Mouse (Mus musculus) hindbrain, embryonic 12.5 days (tissue): ENCODE measurements at regions not wholly inside any gene's neighbourhood (a gene's known extent, or its start where the extent isn't known, plus 50 kb on each side); places are given as distances from the start of the nearest gene placed in this dataset.

Experiments
- ATAC-seq: fragments of 200-750 bp; cut with Nextera tagmentation; 2 replicates; pipeline ENCODE4 v1.8.0; 2017; ENCODE audit warnings: moderate TSS enrichment; ENCODE audit not compliant: low FRiP score
- H3K27ac ChIP-seq: fragments of 300-500 bp; sonication (generic); 2 replicates; pipeline ENCODE4 v1.5.1; 2016; ENCODE audit warnings: mild to moderate bottlenecking
- H3K27me3 ChIP-seq: fragments of 300-500 bp; sonication (generic); 2 replicates; pipeline ENCODE4 v1.6.1; 2016; ENCODE audit warnings: mild to moderate bottlenecking
- H3K36me3 ChIP-seq: fragments of 300-500 bp; sonication (generic); 2 replicates; pipeline ENCODE4 v1.6.1; 2016; ENCODE audit warnings: mild to moderate bottlenecking
- H3K4me1 ChIP-seq: fragments of 300-500 bp; sonication (generic); 2 replicates; pipeline ENCODE4 v1.6.1; 2016
- H3K4me2 ChIP-seq: fragments of 300-500 bp; sonication (generic); replicated peaks from 2 replicates; pipeline ENCODE4 v1.6.1; 2016; ENCODE audit warnings: mild to moderate bottlenecking
- H3K4me3 ChIP-seq: fragments of 300-500 bp; sonication (generic); 2 replicates; pipeline ENCODE4 v1.5.1; 2016; ENCODE audit warnings: mild to moderate bottlenecking
- H3K9ac ChIP-seq: fragments of 300-500 bp; sonication (generic); 2 replicates; pipeline ENCODE4 v1.6.1; 2016; ENCODE audit warnings: mild to moderate bottlenecking, moderate library complexity
- H3K9me3 ChIP-seq: fragments of 300-500 bp; sonication (generic); replicated peaks from 2 replicates; pipeline ENCODE4 v1.6.1; 2016; ENCODE audit warnings: mild to moderate bottlenecking
- WGBS: fragments of 180-500 bp; shearing (Covaris S2); methylation state at CpG from one replicate; pipeline ENCODE4 v1.1.7; 2016; 5-methylcytosine and 5-hydroxymethylcytosine counted together

- H3K4me2 ChIP-seq: no peak overlapping the region
- H3K9ac ChIP-seq: no peak overlapping the region
- no peak overlapping the region for H3K27ac ChIP-seq
- no peaks in the 10 kb centered on the region for H3K27me3 ChIP-seq
- ATAC-seq: no peak
- H3K36me3 ChIP-seq: no peaks in the 10 kb centered on the region
- H3K4me1 ChIP-seq: peaks cover 17% of the 10 kb centered on the region
- H3K9me3 ChIP-seq: no peaks in the 10 kb centered on the region
- no peak overlapping the region for H3K4me3 ChIP-seq
- WGBS: 92% methylated on average over 3 of the region's 3 CpGs
These were observed 93.9 kb downstream of the Tomm20 start for GRCm38 (mm10) chr8:126851780-126852179.

DNA sequence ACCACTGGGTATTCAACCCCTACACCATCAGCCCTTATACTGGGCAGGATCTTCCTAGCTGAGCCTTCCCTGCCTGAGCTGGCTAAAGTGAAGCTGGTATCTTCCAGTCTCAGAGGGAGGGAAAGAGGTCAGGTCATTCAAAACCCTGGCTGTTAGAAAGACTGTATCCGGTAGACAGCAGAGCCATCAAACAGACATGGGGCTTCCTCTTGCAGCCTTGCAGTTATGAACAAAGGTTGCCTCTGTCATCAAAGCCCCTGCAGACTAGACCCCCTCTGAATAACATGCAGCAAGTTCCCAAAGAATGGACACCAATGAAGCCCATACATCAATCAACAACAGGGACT lies 95.5 kb downstream of the Tomm20 start:
- no peak overlapping the region for H3K9ac ChIP-seq
- ATAC-seq: no peak

DNA sequence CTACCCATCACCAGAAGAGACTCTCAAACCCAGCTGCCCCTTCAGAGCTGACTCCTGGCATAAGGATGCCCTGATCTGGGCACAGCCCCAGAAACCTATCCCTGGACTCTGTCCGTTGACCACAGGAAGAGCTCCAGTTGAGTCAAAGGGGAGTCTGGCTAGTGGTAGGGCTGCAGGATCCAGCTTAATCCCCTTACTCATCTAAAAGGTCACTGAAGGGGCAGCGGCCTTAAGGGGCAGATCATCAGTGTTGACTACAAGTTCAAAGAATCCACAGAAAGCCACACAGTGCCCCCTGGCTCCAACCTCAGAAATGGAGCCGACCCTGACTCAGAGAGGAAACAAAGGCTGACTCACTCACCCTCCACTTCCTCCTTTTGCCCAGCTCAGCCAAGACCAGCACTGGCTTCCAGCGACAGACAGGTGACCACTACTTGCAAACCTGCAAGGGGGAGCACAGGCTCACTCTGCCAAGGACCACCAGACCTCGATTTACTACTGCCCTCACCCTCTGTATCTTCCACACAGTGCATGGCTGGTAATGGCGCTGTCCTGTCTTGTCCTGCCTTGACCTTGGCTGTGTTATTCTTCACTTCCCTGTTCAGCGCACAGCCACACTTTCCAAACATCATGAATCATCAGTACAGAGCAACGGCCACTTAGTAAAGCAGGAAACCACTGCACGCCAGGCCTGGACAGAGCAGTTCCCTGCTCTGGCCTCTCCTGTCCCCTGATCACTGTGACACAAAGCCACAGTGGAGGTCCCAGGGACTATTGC lies 96.0 kb downstream of the Tomm20 start:
- no peak overlapping the region for H3K4me3 ChIP-seq
- 63% methylated on average over 9 of the region's 9 CpGs for WGBS
- H3K27ac ChIP-seq: no peak overlapping the region; the same call in 1 of the 2 replicates
- no peaks in the 10 kb centered on the region for H3K27me3 ChIP-seq
- H3K4me2 ChIP-seq: no peak overlapping the region
- no peak overlapping the region for H3K9ac ChIP-seq
- no peak for ATAC-seq
- no peaks in the 10 kb centered on the region for H3K36me3 ChIP-seq
- no peaks in the 10 kb centered on the region for H3K9me3 ChIP-seq
- H3K4me1 ChIP-seq: peaks cover 15% of the 10 kb centered on the region

More for the DNA sequence above, 95.5 kb downstream of the Tomm20 start:
- 54% methylated on average over 1 of the region's 1 CpGs for WGBS
- no peak overlapping the region for H3K4me3 ChIP-seq
- H3K27me3 ChIP-seq: no peaks in the 10 kb centered on the region
- no peak overlapping the region for H3K4me2 ChIP-seq
- no peaks in the 10 kb centered on the region for H3K9me3 ChIP-seq
- H3K36me3 ChIP-seq: no peaks in the 10 kb centered on the region
- peaks cover 17% of the 10 kb centered on the region for H3K4me1 ChIP-seq
- H3K27ac ChIP-seq: no peak overlapping the region

- H3K4me2 ChIP-seq: no peak overlapping the region
- H3K27ac ChIP-seq: no peak overlapping the region
- 85% methylated on average over 13 of the region's 13 CpGs for WGBS
These were observed 97.1 kb downstream of the Tomm20 start for GRCm38 (mm10) chr8:126848369-126849105.

DNA sequence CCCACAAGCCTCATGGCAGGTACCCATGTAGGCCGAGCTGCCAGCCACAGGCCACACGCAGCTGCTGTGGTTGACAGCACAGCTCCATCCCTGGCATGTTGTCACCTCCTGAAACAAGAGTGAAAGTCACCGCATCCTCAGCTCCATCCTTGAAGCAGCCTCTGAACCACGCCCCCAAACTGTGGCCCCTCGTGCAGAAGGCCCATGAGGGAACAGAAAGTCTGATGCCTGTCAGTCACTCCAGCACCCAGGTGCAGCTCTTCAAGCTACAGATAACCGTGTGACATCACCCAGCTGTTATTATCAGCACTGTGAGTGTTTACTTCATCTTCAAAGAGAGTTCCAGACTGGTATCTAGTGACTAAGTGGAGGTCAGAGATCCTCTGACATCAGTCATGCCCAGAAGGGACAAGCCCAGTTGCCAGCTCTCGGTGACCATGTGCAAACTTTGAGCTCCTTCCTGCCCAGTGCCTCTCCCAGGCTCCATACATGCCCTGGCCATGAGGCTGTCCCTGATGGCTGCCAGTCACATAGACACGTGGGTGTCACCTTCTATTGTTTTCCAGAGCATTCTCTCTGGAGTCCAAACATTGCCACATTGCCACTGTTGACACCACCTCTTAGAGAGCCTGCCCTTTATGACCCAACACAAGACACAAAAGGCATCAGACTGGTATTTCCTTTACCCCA lies 97.8 kb downstream of the Tomm20 start:
- Histone ChIP-seq H3K4me1 (0 out of 2 replicates have a peak, but pooled peaks cover 5% of the 10 kb centered on the region), H3K27ac (no peak overlapping the region), H3K4me2 (no peak overlapping the region), H3K4me3 (no peak overlapping the region), H3K36me3 (no peaks in the 10 kb centered on the region), H3K27me3 (no peaks in the 10 kb centered on the region), H3K9ac (no peak overlapping the region), H3K9me3 (no peaks in the 10 kb centered on the region)
- no peak for ATAC-seq
- WGBS: 71% methylated on average over 8 of the region's 8 CpGs

More at GRCm38 (mm10) chr8:126848369-126849105, 97.1 kb downstream of the Tomm20 start:
- H3K4me3 ChIP-seq: no peak overlapping the region
- no peaks in the 10 kb centered on the region for H3K27me3 ChIP-seq
- no peak for ATAC-seq
- no peak overlapping the region for H3K9ac ChIP-seq
- H3K9me3 ChIP-seq: no peaks in the 10 kb centered on the region
- no peaks in the 10 kb centered on the region for H3K36me3 ChIP-seq
- peaks cover 9% of the 10 kb centered on the region; the same call in 1 of the 2 replicates for H3K4me1 ChIP-seq

DNA sequence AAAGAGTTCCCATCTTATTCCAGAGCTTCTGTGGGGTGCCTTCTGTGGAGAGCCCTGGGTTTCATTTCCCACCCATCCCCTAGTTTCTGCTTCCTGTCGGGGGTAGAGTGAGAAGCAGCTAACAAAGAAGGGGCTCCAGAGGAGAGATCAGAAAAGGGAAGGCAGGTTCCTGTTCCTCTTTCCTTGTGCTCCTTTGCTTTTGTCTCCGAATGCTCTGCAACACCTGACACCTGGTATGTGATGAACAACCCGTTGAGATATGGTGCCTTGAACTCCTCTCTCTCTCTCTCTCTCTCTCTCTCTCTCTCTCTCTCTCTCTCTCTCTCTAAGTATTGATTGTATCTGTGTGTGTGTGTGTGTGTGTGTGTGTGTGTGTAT lies 99.5 kb downstream of the Tomm20 start:
- H3K27ac ChIP-seq: no peak overlapping the region
- no peaks in the 10 kb centered on the region for H3K9me3 ChIP-seq
- no peak overlapping the region for H3K9ac ChIP-seq
- H3K4me3 ChIP-seq: no peak overlapping the region
- no peaks in the 10 kb centered on the region for H3K27me3 ChIP-seq
- no peak overlapping the region for H3K4me2 ChIP-seq
- 0 out of 2 replicates have a peak, but pooled peaks cover 10% of the 10 kb centered on the region for H3K4me1 ChIP-seq
- ATAC-seq: no peak
- WGBS: 76% methylated on average over 3 of the region's 3 CpGs
- H3K36me3 ChIP-seq: no peaks in the 10 kb centered on the region

DNA sequence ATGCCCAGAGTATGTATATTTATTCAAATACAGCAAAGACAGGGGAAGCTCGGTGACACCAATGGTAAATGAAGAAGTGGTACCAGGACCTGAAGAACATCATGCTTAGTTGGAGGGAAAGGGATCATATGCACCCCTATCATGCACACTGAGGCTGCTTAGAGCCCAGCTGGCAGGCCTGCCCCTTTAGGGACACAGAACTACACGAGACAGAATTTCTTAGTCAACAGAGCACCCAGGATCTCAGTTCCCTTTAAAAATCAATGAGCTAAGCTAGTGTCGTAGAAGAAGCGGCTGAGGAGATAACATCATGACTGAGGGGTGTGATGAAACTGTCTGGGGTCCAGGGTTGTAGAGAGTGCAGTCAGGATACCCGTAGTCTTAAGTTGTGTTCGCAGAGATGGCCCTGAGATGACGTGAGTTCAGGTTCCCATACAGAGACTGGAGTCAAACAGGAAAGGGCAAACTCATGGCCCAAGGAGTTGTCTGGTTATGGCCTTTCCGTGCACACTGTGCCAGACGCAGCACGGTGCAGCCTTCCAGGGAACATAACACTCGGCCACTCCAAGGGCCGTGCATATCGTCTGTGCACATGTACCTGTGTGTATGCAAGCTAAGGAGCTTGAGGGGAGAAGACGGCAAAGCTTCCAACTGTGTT lies 100.0 kb downstream of the Tomm20 start:
- whole genome bisulfite sequencing: 88% methylated on average over 14 of the region's 14 CpGs
- no peak overlapping the region for H3K4me3 ChIP-seq
- H3K27me3 ChIP-seq: no peaks in the 10 kb centered on the region
- H3K9ac ChIP-seq: no peak overlapping the region
- H3K9me3 ChIP-seq: no peaks in the 10 kb centered on the region
- no peaks in the 10 kb centered on the region for H3K36me3 ChIP-seq
- 0 out of 2 replicates have a peak, but pooled peaks cover 15% of the 10 kb centered on the region for H3K4me1 ChIP-seq
- no peak overlapping the region for H3K27ac ChIP-seq
- ATAC-seq: no peak
- no peak overlapping the region for H3K4me2 ChIP-seq

GRCm38 (mm10) chr8:126844627-126845026 lies 101.0 kb downstream of the Tomm20 start:
- H3K4me3 ChIP-seq: no peak overlapping the region
- H3K4me1 ChIP-seq: peaks cover 20% of the 10 kb centered on the region
- no peaks in the 10 kb centered on the region for H3K36me3 ChIP-seq
- no peak overlapping the region for H3K27ac ChIP-seq
- WGBS: 81% methylated on average over 4 of the region's 4 CpGs
- ATAC-seq: no peak
- H3K27me3 ChIP-seq: no peaks in the 10 kb centered on the region
- no peak overlapping the region for H3K9ac ChIP-seq
- H3K4me2 ChIP-seq: no peak overlapping the region
- no peaks in the 10 kb centered on the region for H3K9me3 ChIP-seq

- WGBS: 57% methylated on average over 7 of the region's 7 CpGs
- H3K9me3 ChIP-seq: no peaks in the 10 kb centered on the region
- no peak overlapping the region for H3K4me2 ChIP-seq
- no peak for ATAC-seq
- 0 out of 2 replicates have a peak overlapping the region, but pooled peaks have one; percentile 57 for H3K27ac ChIP-seq
- H3K4me3 ChIP-seq: no peak overlapping the region
- no peak overlapping the region for H3K9ac ChIP-seq
- H3K36me3 ChIP-seq: no peaks in the 10 kb centered on the region
- peaks cover 28% of the 10 kb centered on the region for H3K4me1 ChIP-seq
- H3K27me3 ChIP-seq: no peaks in the 10 kb centered on the region
These were observed 104.5 kb downstream of the Tomm20 start for GRCm38 (mm10) chr8:126841187-126841586.

- WGBS: 14% methylated on average over 5 of the region's 5 CpGs
- no peaks in the 10 kb centered on the region for H3K36me3 ChIP-seq
- peak overlapping the region; percentile 39 for H3K4me2 ChIP-seq
- no peaks in the 10 kb centered on the region for H3K27me3 ChIP-seq
- no peaks in the 10 kb centered on the region for H3K9me3 ChIP-seq
- peak overlapping the region; percentile 46 for H3K9ac ChIP-seq
- no peak overlapping the region for H3K4me3 ChIP-seq
- peaks cover 28% of the 10 kb centered on the region for H3K4me1 ChIP-seq
- H3K27ac ChIP-seq: peak overlapping the region; percentile 95
- peak; percentile 86 for ATAC-seq
These were observed 105.8 kb downstream of the Tomm20 start for GRCm38 (mm10) chr8:126839712-126840355.

DNA sequence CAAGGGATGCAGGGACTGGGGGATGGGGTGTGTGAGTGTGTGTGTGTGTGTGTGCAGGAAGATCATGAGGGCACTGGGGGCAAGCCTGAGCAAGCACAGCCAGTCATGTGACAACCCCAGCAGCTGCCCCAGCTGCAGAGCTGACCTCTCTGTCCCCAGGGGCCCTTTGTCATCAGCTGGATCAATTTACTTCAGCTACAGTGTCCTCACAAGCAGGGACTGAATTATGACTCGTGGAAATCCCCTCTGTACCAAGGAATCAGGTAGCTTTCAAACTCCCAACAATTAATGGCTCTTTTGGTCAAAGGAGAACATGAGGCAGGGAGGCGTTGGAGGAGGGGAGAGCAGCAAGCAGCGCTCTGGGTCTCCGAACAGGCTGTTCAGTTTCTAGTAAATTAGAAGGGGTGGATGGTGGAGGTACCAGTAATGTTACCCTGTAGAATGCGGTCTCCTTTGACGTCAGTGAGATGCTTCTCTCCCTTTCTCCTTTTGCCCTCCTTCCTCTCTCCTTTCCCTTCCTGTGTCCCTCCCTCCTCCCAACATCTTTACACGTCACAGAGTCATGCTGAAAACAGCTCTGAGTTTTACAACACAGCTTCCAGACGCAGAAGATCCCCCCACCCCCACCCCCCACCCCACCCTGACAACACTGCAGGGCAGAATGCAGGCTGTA lies 106.5 kb downstream of the Tomm20 start:
- Histone ChIP-seq H3K4me1 (peaks cover 28% of the 10 kb centered on the region), H3K9me3 (no peaks in the 10 kb centered on the region), H3K9ac (peak overlapping the region; percentile 46), H3K36me3 (no peaks in the 10 kb centered on the region), H3K27ac (peak overlapping the region; percentile 95), H3K27me3 (no peaks in the 10 kb centered on the region), H3K4me2 (peak overlapping the region; percentile 39), H3K4me3 (no peak overlapping the region)
- 6% methylated on average over 8 of the region's 8 CpGs for WGBS
- peak; percentile 76 for ATAC-seq
